In genomic region chr12:108682240-108683023, GRCm38 (mm10) we compare ENCODE assay signal across 24 mouse cellular contexts. TPM values are rescaled to one million over a fixed set of nuclear protein-coding genes. Genes with fewer than 3 reads are reported as not detected.
DNase-seq lines count a peak whose midpoint lies in the region; ATAC-seq lines count a peak whose summit lies in the region.
"Had no signal": no experiment of that assay in that cellular context is flagged by ENCODE, and none has a peak within 500 bp of the region (broad histone marks: within the 10 kb centered on the region; RNA-seq: fewer than 3 reads in every experiment).

No protein-coding gene starts in this region.

- WGBS in kidney, embryonic 16.5 days, result 76% methylated on average over 13 of the region's 13 CpGs

- H3K36me3 ChIP-seq in kidney, embryonic 16.5 days (ENCODE audit: insufficient read depth, low read length), result peaks cover 59% of the 10 kb centered on the region

- no peak overlapping the region for H3K9ac ChIP-seq in kidney, embryonic 16.5 days (replicated peaks; ENCODE audit: low read length)
- H3K9ac ChIP-seq: heart, embryonic 12.5 days; hindbrain, embryonic 12.5 days had no signal

- no peaks in the 10 kb centered on the region for H3K9me3 ChIP-seq in kidney, embryonic 16.5 days (ENCODE audit: low read length)
- H3K9me3 ChIP-seq: heart, embryonic 12.5 days; hindbrain, embryonic 12.5 days; midbrain, embryonic 10.5 days had no signal

- no peak for ATAC-seq in kidney, embryonic 16.5 days (ENCODE audit: low FRiP score, low TSS enrichment)
- 0 out of 2 replicates have a peak, but pooled peaks have one; percentile 36 for ATAC-seq in common myeloid progenitor, adult 5-6 weeks (replicated peaks; ENCODE audit: low read depth, poor library complexity, severe bottlenecking)
- ATAC-seq: activated CD4-positive, CD25-positive, alpha-beta regulatory T cell, adult 4 months; Patski had no signal

- H3K27ac ChIP-seq in kidney, embryonic 16.5 days (ENCODE audit: low read length), result no peak overlapping the region
- H3K27ac ChIP-seq: hindbrain, embryonic 12.5 days; macrophage; midbrain, embryonic 10.5 days; stomach, postnatal 0 days had no signal

- peaks cover 3% of the 10 kb centered on the region for H3K4me1 ChIP-seq in kidney, embryonic 16.5 days (ENCODE audit: insufficient read depth, low read length)
- H3K4me1 ChIP-seq: hindbrain, embryonic 12.5 days; midbrain, embryonic 10.5 days had no signal

- H3K27me3 ChIP-seq in kidney, embryonic 16.5 days (ENCODE audit: insufficient read depth, low read length), result no peaks in the 10 kb centered on the region
- H3K27me3 ChIP-seq: heart, embryonic 12.5 days; hindbrain, embryonic 12.5 days; Patski had no signal

- H3K4me3 ChIP-seq in kidney, embryonic 16.5 days (ENCODE audit: low read length), result no peak overlapping the region
- H3K4me3 ChIP-seq: heart, embryonic 12.5 days; hindbrain, embryonic 12.5 days; midbrain, embryonic 10.5 days had no signal

- no peak overlapping the region for H3K4me2 ChIP-seq in kidney, embryonic 16.5 days (replicated peaks; ENCODE audit: low read depth, low read length)
- H3K4me2 ChIP-seq: heart, embryonic 12.5 days; hindbrain, embryonic 12.5 days had no signal

- peak; percentile 46 for DNase-seq in kidney, adult 11 months
- DNase-seq in lung, postnatal 25 days (ENCODE audit: low spot score), result peak; percentile 23
- no peak for DNase-seq in lung, postnatal 10 days
- DNase-seq in kidney, postnatal 25 days, result peak; percentile 37 to 71
- no peak for DNase-seq in adrenal gland, postnatal 10 days
- DNase-seq: adrenal gland, postnatal 14 days; cerebellum, adult 11 months; cerebellum, postnatal 14 days; embryo, embryonic 11 days; gastrocnemius, postnatal 36 days; heart, postnatal 14 days; left cerebral cortex, postnatal 4 days; liver; retina, postnatal 1 day; thymus, postnatal 14 days had no signal

RNA-seq across cellular contexts. Expression of gene Degs2, which starts 19.7 kb away (rescaled TPM):
- polyA plus RNA-seq in kidney, embryonic 16.5 days (2015; fragmentation: Nextera tagmentation; extraction: Ambion mirVana), result 10.6 and 12.1 TPM in 2 replicates
- not detected in 2 replicates for total RNA-seq in common myeloid progenitor, adult 5-6 weeks (2017)
- total RNA-seq in adrenal gland, postnatal 10 days (2021), result not detected
- total RNA-seq: adrenal gland, postnatal 14 days; left cerebral cortex, postnatal 4 days had no signal
- polyA plus RNA-seq: macrophage had no signal

Comparison
In these comparisons a context has a peak if more than half of its experiments do, and no peak if none do; other contexts are left out.
1. DNase-seq: peak in kidney, adult 11 months (single experiment), lung, postnatal 25 days (single experiment) and kidney, postnatal 25 days (2 of 2); none in lung, postnatal 10 days (single experiment) and adrenal gland, postnatal 10 days (single experiment).